Mouse (Mus musculus) megakaryocyte, embryonic 14.5 days (primary cell): ENCODE data around the gene Pdpk1. TPM values are rescaled to one million over a fixed set of nuclear protein-coding genes. Genes with fewer than 3 reads are reported as not detected.

Source experiments
- H3K27me3 ChIP-seq: replicated peaks from 2 replicates; pipeline ENCODE3; 2012; ENCODE audit warnings: inconsistent platforms
- H3K36me3 ChIP-seq: replicated peaks from 2 replicates; pipeline ENCODE3; 2012; ENCODE audit warnings: low read length, inconsistent platforms, mixed read lengths
- H3K4me1 ChIP-seq: 2 replicates; pipeline ENCODE4 v1.6.1; 2012; ENCODE audit warnings: inconsistent platforms
- H3K4me3 ChIP-seq: replicated peaks from 2 replicates; pipeline ENCODE3; 2012; ENCODE audit warnings: moderate library complexity, mild to moderate bottlenecking, inconsistent platforms
- H3K9me3 ChIP-seq: 2 replicates; pipeline ENCODE4 v1.6.1; 2012; ENCODE audit warnings: inconsistent platforms
- FLI1 ChIP-seq: IDR thresholded peaks from 2 replicates; pipeline ENCODE4 v1.6.1; 2012; ENCODE audit warnings: low read length, inconsistent platforms, mixed read lengths
- GATA1 ChIP-seq: IDR thresholded peaks from 3 replicates; pipeline ENCODE4 v1.6.1; 2012; ENCODE audit warnings: mixed read lengths, low read length, inconsistent platforms, borderline replicate concordance
- polyA plus RNA-seq: library from polyadenylated mRNA; stranded (reverse); fragments of >175 nt; gene quantifications from 2 replicates; pipeline ENCODE4 v1.2.3, GENCODE M21; 2012; ENCODE audit warnings: low replicate concordance; ENCODE audit not compliant: insufficient read depth

Gene Pdpk1
- polyA plus RNA-seq, 1 experiment, result 11.7 TPM

DNA sequence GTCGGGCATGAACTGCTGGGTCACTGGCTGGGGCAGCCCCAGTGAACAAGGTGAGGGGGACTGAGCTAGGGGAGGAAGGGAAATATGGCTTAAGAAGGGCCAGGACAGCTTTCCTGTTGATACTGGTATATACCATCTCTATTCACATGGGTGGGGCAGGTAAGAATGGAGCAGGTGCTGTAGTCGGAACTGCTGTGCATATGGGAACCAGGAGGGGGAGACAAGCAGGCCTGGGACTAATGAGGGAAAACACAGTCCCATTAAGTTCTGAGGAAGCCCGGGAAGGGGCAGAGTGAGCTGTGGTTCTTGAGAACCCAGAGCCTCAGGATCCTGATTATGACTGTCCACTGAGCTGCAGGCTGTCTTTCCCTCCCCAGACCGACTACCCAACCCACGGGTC is 106.2 kb downstream of the Pdpk1 start:
- Histone ChIP-seq H3K27me3 (peaks cover 13% of the 10 kb centered on the region), H3K9me3 (peaks cover 11% of the 10 kb centered on the region), H3K36me3 (peaks cover 28% of the 10 kb centered on the region), H3K4me3 (peak overlapping the region; percentile 10), H3K4me1 (peaks cover 4% of the 10 kb centered on the region; the same call in 1 of the 2 replicates)
- TF ChIP-seq GATA1 (no peak), FLI1 (no peak)

DNA sequence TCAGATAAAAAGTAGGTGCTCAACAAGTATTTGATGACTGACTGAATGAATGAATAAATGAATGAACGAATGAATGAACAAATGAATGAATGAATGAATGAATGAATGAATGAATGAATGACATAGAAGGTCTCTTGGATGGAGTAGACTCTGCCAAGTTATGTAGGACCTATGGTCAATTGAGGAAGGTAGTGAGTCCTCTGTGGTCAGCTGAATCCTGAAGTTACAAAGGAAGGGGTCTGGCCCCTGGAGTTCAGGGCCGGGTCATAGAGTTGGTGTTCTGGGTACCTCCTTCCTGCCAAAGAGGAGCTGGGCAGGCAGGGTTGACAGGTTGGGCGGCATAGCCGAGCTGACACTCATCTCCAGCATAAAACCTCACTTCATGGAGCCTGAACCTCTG is 112.9 kb downstream of the Pdpk1 start, which contains the start of gene Prss27:
Gene Prss27, plus strand, starts transcription at position 301 of the 400 bp plus-strand sequence.
- Histone ChIP-seq H3K27me3 (peaks cover 27% of the 10 kb centered on the region), H3K9me3 (peaks cover 11% of the 10 kb centered on the region)
- no peak for TF ChIP-seq GATA1
- TF ChIP-seq FLI1, result no peak

DNA sequence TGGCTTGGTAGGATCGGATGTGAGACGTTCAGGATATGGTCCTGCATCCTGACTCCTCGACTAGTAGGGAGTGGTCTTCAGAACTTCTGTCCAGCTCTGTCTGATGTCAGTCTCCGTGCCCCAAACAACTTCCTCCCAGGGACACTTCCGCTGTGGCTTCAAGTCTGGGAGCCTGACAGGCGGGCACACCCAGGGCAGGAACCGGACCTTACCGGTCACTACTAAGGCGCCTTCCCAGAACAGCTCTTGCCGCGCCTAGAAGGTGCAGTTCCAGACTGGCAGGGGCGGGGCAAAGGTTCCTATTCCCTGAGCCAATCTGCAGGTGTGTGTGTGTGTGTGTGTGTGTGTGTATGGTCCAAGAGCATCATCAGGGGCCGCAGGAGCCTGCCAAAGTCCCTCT is 113.4 kb downstream of the Pdpk1 start:
- TF ChIP-seq GATA1, result no peak
- no peak for TF ChIP-seq FLI1
- Histone ChIP-seq H3K9me3 (peaks cover 11% of the 10 kb centered on the region), H3K36me3 (no peaks in the 10 kb centered on the region), H3K4me1 (peaks cover 4% of the 10 kb centered on the region; the same call in 1 of the 2 replicates), H3K27me3 (peaks cover 25% of the 10 kb centered on the region), H3K4me3 (no peak overlapping the region)

More for the DNA sequence above, 112.9 kb downstream of the Pdpk1 start, which contains the start of gene Prss27:
- H3K4me3 ChIP-seq, result no peak within 1 kb of the TSS
- H3K36me3 ChIP-seq, result no peaks in the 10 kb centered on the region
- H3K4me1 ChIP-seq, result peaks cover 4% of the 10 kb centered on the region; the same call in 1 of the 2 replicates

DNA sequence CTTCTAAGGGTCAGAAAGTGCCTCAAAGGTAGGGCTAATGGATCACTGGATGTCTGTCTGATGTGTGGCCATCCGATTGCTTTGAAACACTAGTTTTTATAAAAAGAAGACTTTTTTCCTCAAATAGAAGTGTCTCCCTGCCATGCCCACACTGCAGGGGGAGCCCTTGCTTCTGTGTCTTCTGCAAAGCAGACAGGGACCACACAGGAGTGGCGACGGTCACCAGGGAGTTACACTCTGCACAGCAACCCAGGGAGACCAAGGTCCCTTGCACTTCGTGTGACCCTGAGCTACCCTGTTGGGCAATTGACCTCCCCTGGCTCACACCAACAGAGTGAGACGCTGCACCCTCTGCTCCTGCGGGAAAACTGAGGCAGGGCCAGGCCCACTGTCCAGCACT is 113.8 kb downstream of the Pdpk1 start:
- TF ChIP-seq FLI1 (no peak), GATA1 (no peak)
- Histone ChIP-seq H3K4me1 (peaks cover 4% of the 10 kb centered on the region; the same call in 1 of the 2 replicates), H3K36me3 (no peaks in the 10 kb centered on the region), H3K27me3 (peaks cover 28% of the 10 kb centered on the region), H3K9me3 (peaks cover 11% of the 10 kb centered on the region), H3K4me3 (no peak overlapping the region)

DNA sequence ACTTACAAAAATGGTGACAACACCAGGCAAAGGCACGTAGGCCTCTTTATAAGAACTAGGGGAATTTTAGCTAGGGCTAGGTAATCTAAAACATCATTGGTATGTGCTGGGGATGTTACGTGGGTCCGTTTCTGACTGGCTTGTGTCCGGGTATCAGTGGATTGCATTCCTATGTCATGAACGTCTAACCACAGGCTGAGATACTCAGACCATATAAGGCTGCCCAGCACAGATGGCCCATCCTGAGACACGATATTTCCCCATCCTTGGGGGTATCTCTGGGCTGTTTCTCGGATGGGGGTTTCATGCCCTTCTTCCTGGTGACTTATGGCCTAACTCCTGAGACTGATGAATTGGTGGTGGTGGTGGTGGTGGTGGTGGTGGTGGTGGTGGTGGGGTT is 115.6 kb downstream of the Pdpk1 start:
- TF ChIP-seq GATA1 (no peak), FLI1 (no peak)
- peaks cover 22% of the 10 kb centered on the region for H3K27me3 ChIP-seq
- peaks cover 2% of the 10 kb centered on the region for H3K9me3 ChIP-seq
- H3K4me1 ChIP-seq, result peaks cover 4% of the 10 kb centered on the region; the same call in 1 of the 2 replicates
- no peaks in the 10 kb centered on the region for H3K36me3 ChIP-seq
- no peak overlapping the region for H3K4me3 ChIP-seq

DNA sequence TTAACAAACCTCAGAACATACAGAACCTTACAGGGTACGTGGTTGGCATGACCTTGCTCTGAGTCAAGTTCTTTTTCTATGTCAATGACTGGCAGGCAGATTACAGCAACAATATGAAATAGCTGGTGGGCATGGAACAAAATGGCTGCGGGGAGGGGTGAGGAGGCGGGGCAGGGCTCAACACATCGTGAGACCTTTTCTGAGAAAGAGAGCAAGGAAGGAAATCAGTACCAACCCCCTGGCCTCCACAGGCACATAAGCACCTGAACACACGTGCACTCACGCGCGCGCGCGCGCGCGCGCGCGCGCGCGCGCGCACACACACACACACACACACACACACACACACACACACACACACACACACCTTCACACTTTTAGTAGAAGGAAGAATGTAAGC is 120.2 kb downstream of the Pdpk1 start:
- Histone ChIP-seq H3K4me3 (no peak overlapping the region), H3K9me3 (no peaks in the 10 kb centered on the region), H3K4me1 (no peaks in the 10 kb centered on the region), H3K36me3 (no peaks in the 10 kb centered on the region), H3K27me3 (peaks cover 18% of the 10 kb centered on the region)
- no peak for TF ChIP-seq GATA1
- TF ChIP-seq FLI1, result no peak

DNA sequence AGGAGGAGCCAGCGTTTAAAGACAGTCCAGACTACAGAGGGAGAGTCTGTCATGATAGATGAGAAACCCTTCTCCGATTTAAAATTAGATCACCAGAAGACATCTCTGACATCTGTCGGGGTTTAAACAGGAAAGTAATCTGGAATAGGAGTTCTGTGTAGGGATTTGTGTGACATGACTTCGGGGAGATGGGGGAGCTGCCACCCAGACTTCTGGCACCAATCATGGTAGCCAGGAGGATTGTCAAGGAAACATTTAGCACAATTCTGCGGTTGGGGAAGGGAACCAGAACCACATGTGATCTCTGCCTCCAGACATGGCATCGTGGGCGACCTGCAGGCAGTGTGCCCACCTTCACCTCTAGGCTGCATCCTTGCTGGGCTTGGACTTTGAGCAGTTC is 121.2 kb downstream of the Pdpk1 start:
- H3K27me3 ChIP-seq, result peaks cover 21% of the 10 kb centered on the region
- no peak overlapping the region for H3K4me3 ChIP-seq
- no peaks in the 10 kb centered on the region for H3K36me3 ChIP-seq
- H3K9me3 ChIP-seq, result no peaks in the 10 kb centered on the region
- H3K4me1 ChIP-seq, result no peaks in the 10 kb centered on the region
- TF ChIP-seq GATA1, result no peak
- TF ChIP-seq FLI1, result no peak

Other genes with a start within 250 kb of the Pdpk1 start
- not detected in 2 replicates for gene Dcpp3, start 233.5 kb downstream of the Pdpk1 start, polyA plus RNA-seq
- gene Sbp, start 209.3 kb downstream of the Pdpk1 start, polyA plus RNA-seq, result not detected in 2 replicates
- gene Sbpl, start 195.7 kb downstream of the Pdpk1 start, polyA plus RNA-seq, result not detected in 2 replicates
- 0.09 TPM in 1 of 2 replicates, not detected in the other for gene Prss30, start 170.4 kb downstream of the Pdpk1 start, polyA plus RNA-seq
- 2.3 and 9.3 TPM in 2 replicates for gene Prss22, start 152.8 kb downstream of the Pdpk1 start, polyA plus RNA-seq
- gene Prss27, start 112.8 kb downstream of the Pdpk1 start, polyA plus RNA-seq, result not detected in 2 replicates
- gene Kctd5, start 77.4 kb downstream of the Pdpk1 start, polyA plus RNA-seq, result 5.6 and 38.5 TPM in 2 replicates
- gene Amdhd2, start 12.8 kb upstream of the Pdpk1 start, polyA plus RNA-seq, result 68.6 and 109 TPM in 2 replicates
- 252 and 695 TPM in 2 replicates for gene Atp6v0c, start 18.8 kb upstream of the Pdpk1 start, polyA plus RNA-seq
- 1.1 TPM in 1 of 2 replicates, not detected in the other for gene Tbc1d24, start 54.6 kb upstream of the Pdpk1 start, polyA plus RNA-seq
- 0.25 TPM in 1 of 2 replicates, not detected in the other for gene Ntn3, start 58.6 kb upstream of the Pdpk1 start, polyA plus RNA-seq
- 7.4 and 13.2 TPM in 2 replicates for gene Tedc2, start 69.9 kb upstream of the Pdpk1 start, polyA plus RNA-seq
- 14.9 and 32.9 TPM in 2 replicates for gene Ccnf, start 100.6 kb upstream of the Pdpk1 start, polyA plus RNA-seq
- not detected in 2 replicates for gene Abca17, start 200.1 kb upstream of the Pdpk1 start, polyA plus RNA-seq
- gene Abca3, start 201.0 kb upstream of the Pdpk1 start, polyA plus RNA-seq, result 1.9 and 7.6 TPM in 2 replicates